In genomic region chr1:176331344-176331743, GRCm38 (mm10) we compare ENCODE assay signal across 18 mouse cellular contexts. TPM values are rescaled to one million over a fixed set of nuclear protein-coding genes. Genes with fewer than 3 reads are reported as not detected.
DNase-seq lines count a peak whose midpoint lies in the region; ATAC-seq and TF ChIP-seq lines count a peak whose summit lies in the region.
"Had no signal": no experiment of that assay in that cellular context is flagged by ENCODE, and none has a peak within 500 bp of the region (broad histone marks: within the 10 kb centered on the region; RNA-seq: fewer than 3 reads in every experiment).

No protein-coding gene starts in this region.

- no peaks in the 10 kb centered on the region for H3K4me1 ChIP-seq in intestine, postnatal 0 days (replicated peaks; ENCODE audit: control insufficient read depth, insufficient read depth, low read length)
- H3K4me1 ChIP-seq in intestine, embryonic 15.5 days (replicated peaks) = no peaks in the 10 kb centered on the region
- no peaks in the 10 kb centered on the region for H3K4me1 ChIP-seq in testis, adult 2 months (ENCODE audit: control insufficient read depth, insufficient read depth, low read length)
- no peaks in the 10 kb centered on the region for H3K4me1 ChIP-seq in MEL (ENCODE audit: control insufficient read depth in 1 of 2, insufficient read depth in 2 of 2, low read length in 2 of 2)
- H3K4me1 ChIP-seq: embryonic facial prominence, embryonic 12.5 days; forebrain, embryonic 13.5 days; limb, embryonic 13.5 days had no signal

- no peaks in the 10 kb centered on the region for H3K9me3 ChIP-seq in intestine, postnatal 0 days (ENCODE audit: control insufficient read depth)
- H3K9me3 ChIP-seq in intestine, embryonic 15.5 days = no peaks in the 10 kb centered on the region
- no peaks in the 10 kb centered on the region for H3K9me3 ChIP-seq in MEL (replicated peaks; ENCODE audit: insufficient read depth, low read length)
- H3K9me3 ChIP-seq: embryonic facial prominence, embryonic 12.5 days; forebrain, embryonic 13.5 days; limb, embryonic 13.5 days had no signal

- H3K4me2 ChIP-seq in intestine, postnatal 0 days (replicated peaks; ENCODE audit: low read depth) = no peak overlapping the region
- H3K4me2 ChIP-seq in intestine, embryonic 15.5 days (replicated peaks) = no peak overlapping the region
- H3K4me2 ChIP-seq: embryonic facial prominence, embryonic 12.5 days; forebrain, embryonic 13.5 days; limb, embryonic 13.5 days had no signal

- no peak overlapping the region for H3K27ac ChIP-seq in intestine, postnatal 0 days (ENCODE audit: low read depth, low read length)
- no peak overlapping the region for H3K27ac ChIP-seq in intestine, embryonic 15.5 days
- no peak overlapping the region for H3K27ac ChIP-seq in testis, adult 2 months (ENCODE audit: control insufficient read depth, insufficient read depth, low read depth, low read length)
- H3K27ac ChIP-seq in MEL (ENCODE audit: control insufficient read depth, low read depth, low read length) = no peak overlapping the region
- no peak overlapping the region for H3K27ac ChIP-seq in left cerebral cortex, adult 2 months
- H3K27ac ChIP-seq: embryonic facial prominence, embryonic 12.5 days; forebrain, embryonic 13.5 days; limb, embryonic 13.5 days had no signal

- H3K27me3 ChIP-seq in intestine, postnatal 0 days (replicated peaks; ENCODE audit: control insufficient read depth, insufficient read depth, low read length) = no peaks in the 10 kb centered on the region
- no peaks in the 10 kb centered on the region for H3K27me3 ChIP-seq in intestine, embryonic 15.5 days (replicated peaks)
- H3K27me3 ChIP-seq in testis, adult 2 months (ENCODE audit: control insufficient read depth, insufficient read depth, low read length) = no peaks in the 10 kb centered on the region
- H3K27me3 ChIP-seq in MEL (ENCODE audit: control insufficient read depth in 1 of 2, insufficient read depth in 2 of 2, low read length in 2 of 2) = no peaks in the 10 kb centered on the region
- H3K27me3 ChIP-seq: embryonic facial prominence, embryonic 12.5 days; forebrain, embryonic 13.5 days; limb, embryonic 13.5 days had no signal

- TF ChIP-seq RAD21 in MEL (IDR thresholded peaks at IDR 0.05; ENCODE audit: low read depth, low read length) = no peak

- TF ChIP-seq POLR2A in testis, adult 2 months (IDR thresholded peaks at IDR 0.05; ENCODE audit: control insufficient read depth, low read depth, low read length) = no peak
- no peak for TF ChIP-seq POLR2A in MEL (IDR thresholded peaks at IDR 0.05; ENCODE audit: control insufficient read depth in 1 of 2, insufficient read depth in 1 of 2, low read depth in 1 of 2, low read length in 2 of 2, poor library complexity in 1 of 2)

- peak; percentile 35 for TF ChIP-seq CTCF in intestine, postnatal 0 days (IDR thresholded peaks at IDR 0.05; ENCODE audit: low read depth)
- peak; percentile 79; the same call in 1 of the 2 replicates for TF ChIP-seq CTCF in testis, adult 2 months (IDR thresholded peaks at IDR 0.05; ENCODE audit: control insufficient read depth, insufficient read depth, insufficient replicate concordance, low read depth, low read length)
- peak; percentile 25 to 39 (median 25); a peak in 4 of 6 replicates for TF ChIP-seq CTCF in MEL (IDR thresholded peaks at IDR 0.05 in 2 of 3, conservative IDR thresholded peaks at IDR 0.05 in 1 of 3; ENCODE audit: control insufficient read depth in 1 of 3, insufficient read depth in 1 of 3, low read depth in 2 of 3, low read length in 3 of 3, poor library complexity in 1 of 3, severe bottlenecking in 1 of 3)
- TF ChIP-seq CTCF in left cerebral cortex, adult 2 months (IDR thresholded peaks at IDR 0.05) = no peak; the same call in 1 of the 2 replicates

- 65% methylated on average over 3 of the region's 3 CpGs for WGBS in intestine, postnatal 0 days
- WGBS in intestine, embryonic 15.5 days = 69% methylated on average over 3 of the region's 3 CpGs

- no peaks in the 10 kb centered on the region for H3K36me3 ChIP-seq in intestine, postnatal 0 days (ENCODE audit: control insufficient read depth, insufficient read depth)
- no peaks in the 10 kb centered on the region for H3K36me3 ChIP-seq in intestine, embryonic 15.5 days
- H3K36me3 ChIP-seq in testis, adult 2 months (ENCODE audit: control insufficient read depth, insufficient read depth, low read length) = no peaks in the 10 kb centered on the region
- H3K36me3 ChIP-seq in MEL (ENCODE audit: control insufficient read depth in 1 of 2, insufficient read depth in 2 of 2, low read length in 2 of 2) = no peaks in the 10 kb centered on the region
- H3K36me3 ChIP-seq: embryonic facial prominence, embryonic 12.5 days; limb, embryonic 13.5 days had no signal

- intact Hi-C loops in left cerebral cortex, adult 2 months (cut with DNase I) = no loop called here

- H3K4me3 ChIP-seq in intestine, postnatal 0 days (ENCODE audit: low read depth, low read length) = no peak overlapping the region
- no peak overlapping the region for H3K4me3 ChIP-seq in intestine, embryonic 15.5 days (replicated peaks)
- H3K4me3 ChIP-seq in testis, adult 2 months (ENCODE audit: control insufficient read depth, low read depth, low read length) = no peak overlapping the region
- no peak overlapping the region for H3K4me3 ChIP-seq in MEL (ENCODE audit: control insufficient read depth in 1 of 2, insufficient read depth in 1 of 2, low read depth in 2 of 2, low read length in 2 of 2)
- no peak overlapping the region for H3K4me3 ChIP-seq in left cerebral cortex, adult 2 months
- H3K4me3 ChIP-seq: embryonic facial prominence, embryonic 12.5 days; erythroblast, embryonic 14.5 days; forebrain, embryonic 13.5 days; limb, embryonic 13.5 days had no signal

- ATAC-seq in intestine, postnatal 0 days = no peak
- ATAC-seq in intestine, embryonic 15.5 days = no peak
- ATAC-seq: forebrain, embryonic 13.5 days; inflammation-experienced regulatory T-cells, adult 6 months had no signal

- TF ChIP-seq EP300 in MEL (IDR thresholded peaks at IDR 0.05; ENCODE audit: low read depth in 1 of 2, low read length in 2 of 2) = no peak

- DNase-seq in testis, postnatal 14 days (ENCODE audit: low spot score) = no peak
- peak; percentile 2 for DNase-seq in MEL (ENCODE audit: low read depth, low spot score)
- DNase-seq in B cell, adult 2 months = no peak
- no peak for DNase-seq in left cerebral cortex, adult 2 months (ENCODE audit: extremely low spot score in 1 of 2, low spot score in 2 of 2)
- DNase-seq: adrenal gland, adult 2 months; cerebellum, adult 9-11 months; gastrocnemius, postnatal 36 days; kidney, postnatal 4 days; right cerebral cortex, postnatal 4 days; thymus, adult 2 months had no signal

- no peak overlapping the region for H3K9ac ChIP-seq in intestine, postnatal 0 days (ENCODE audit: low read depth, low read length)
- no peak overlapping the region for H3K9ac ChIP-seq in intestine, embryonic 15.5 days
- no peak overlapping the region for H3K9ac ChIP-seq in MEL (ENCODE audit: control insufficient read depth, low read depth, low read length, poor library complexity, severe bottlenecking)
- H3K9ac ChIP-seq: embryonic facial prominence, embryonic 12.5 days; forebrain, embryonic 13.5 days; limb, embryonic 13.5 days had no signal

- H3K79me2 ChIP-seq in MEL (ENCODE audit: control insufficient read depth, insufficient read depth, low read length, poor library complexity) = no peaks in the 10 kb centered on the region

TF ChIP-seq in MEL, 35 proteins besides CTCF, POLR2A, EP300 and RAD21:
- TF ChIP-seq NELFE (IDR thresholded peaks at IDR 0.05; ENCODE audit: low read depth, low read length) (no peak), SMC3 (IDR thresholded peaks at IDR 0.05; ENCODE audit: low read depth, low read length) (peak; percentile 25; the same call in 1 of the 2 replicates), MAZ (IDR thresholded peaks at IDR 0.05; ENCODE audit: low read depth, low read length) (no peak), KAT2A (conservative IDR thresholded peaks at IDR 0.05; ENCODE audit: low read depth, low read length) (no peak), E2F4 (IDR thresholded peaks at IDR 0.05; ENCODE audit: borderline replicate concordance, low read depth, low read length) (no peak), MXI1 (IDR thresholded peaks at IDR 0.05; ENCODE audit: low read depth, low read length) (no peak)

RNA-seq across cellular contexts. Expression of gene Pld5, which starts 56.2 kb away (rescaled TPM):
- polyA plus RNA-seq in intestine, postnatal 0 days (2015; fragmentation: Nextera tagmentation; extraction: Ambion mirVana) = 0.26 and 0.27 TPM in 2 replicates
- polyA plus RNA-seq in intestine, embryonic 15.5 days (2015; fragmentation: Nextera tagmentation; extraction: Ambion mirVana) = 0.77 and 0.90 TPM in 2 replicates
- 0.05 TPM in 1 of 2 replicates, not detected in the other for polyA plus RNA-seq in testis, adult 2 months (2012; rRNA removed)
- not detected in 2 replicates for total RNA-seq in MEL (2012; rRNA removed)
- polyA plus RNA-seq in MEL (2012; ENCODE audit: insufficient read depth in 1 of 2, insufficient read length in 2 of 2, low read depth in 1 of 2, low replicate concordance in 2 of 2, missing spikeins in 1 of 2) = under 1 TPM in 1 of 2 experiments, not detected in 1; 0.01 TPM
- 10 to 100 TPM in 1 of 2 experiments, 1 to 10 TPM in 1; 10.0 to 11.2 TPM for total RNA-seq in left cerebral cortex, adult 2 months (2021)
- polyA plus RNA-seq: erythroblast, embryonic 14.5 days; inflammation-experienced regulatory T-cells, adult 6 months had no signal
